Mouse (Mus musculus) common myeloid progenitor, adult 5-6 weeks (primary cell): ENCODE measurements around the gene Hfm1. TPM values are rescaled to one million over a fixed set of nuclear protein-coding genes. Genes with fewer than 3 reads are reported as not detected.

ENCODE experiments used
- ATAC-seq: replicated peaks from 2 replicates; pipeline ENCODE4 v1.8.0; 2016; ENCODE audit warnings: low read depth, mild to moderate bottlenecking, moderate TSS enrichment, inconsistent platforms; ENCODE audit not compliant: poor library complexity, severe bottlenecking
- total RNA-seq: library from RNA; stranded (forward); fragments of 200-1000, 187-1606 nt; gene quantifications from 2 replicates; pipeline ENCODE4 v1.2.3, GENCODE M21; 2017

Hfm1 gene
- 0.69 TPM in 1 of 2 replicates, not detected in the other for total RNA-seq

- ATAC-seq = peak; percentile 78
These were observed at the start of gene Hfm1 for GRCm38 (mm10) chr5:106925488-106926368. Gene Hfm1 (minus strand): TSS chr5:106926321.

- no peak for ATAC-seq
These were observed 47.8 kb upstream of the Hfm1 start for GRCm38 (mm10) chr5:106973883-106974282.

- ATAC-seq = no peak
These were observed 41.5 kb upstream of the Hfm1 start for GRCm38 (mm10) chr5:106967578-106967977.

GRCm38 (mm10) chr5:106966443-106966842 lies 40.3 kb upstream of the Hfm1 start:
- ATAC-seq = no peak

- peak; percentile 78 for ATAC-seq
These were observed 38.4 kb upstream of the Hfm1 start for GRCm38 (mm10) chr5:106964513-106965014.

GRCm38 (mm10) chr5:106963584-106964512 lies 37.7 kb upstream of the Hfm1 start, which contains the start of gene Cdc7:
Gene Cdc7 (plus strand): TSS chr5:106964322.
- ATAC-seq = peak; percentile 87

- no peak for ATAC-seq
These were observed 34.3 kb upstream of the Hfm1 start for GRCm38 (mm10) chr5:106960451-106960850.

GRCm38 (mm10) chr5:106959031-106959430 lies 32.9 kb upstream of the Hfm1 start:
- no peak for ATAC-seq

GRCm38 (mm10) chr5:106956467-106956866 lies 30.3 kb upstream of the Hfm1 start:
- ATAC-seq = no peak

- ATAC-seq = no peak
These were observed 22.6 kb upstream of the Hfm1 start for GRCm38 (mm10) chr5:106948683-106949082.

- no peak for ATAC-seq
These were observed 20.2 kb upstream of the Hfm1 start for GRCm38 (mm10) chr5:106946342-106946741.

- ATAC-seq = no peak
These were observed 1.9 kb upstream of the Hfm1 start for GRCm38 (mm10) chr5:106927996-106928395.

- no peak for ATAC-seq
These were observed 207 bp upstream of the Hfm1 start for GRCm38 (mm10) chr5:106926369-106926686.

GRCm38 (mm10) chr5:106919315-106919714 lies 6.8 kb downstream of the Hfm1 start:
- ATAC-seq = no peak

- peak; percentile 50; the same call in 1 of the 2 replicates for ATAC-seq
These were observed 29.2 kb downstream of the Hfm1 start for GRCm38 (mm10) chr5:106896879-106897278.

- peak; percentile 62 for ATAC-seq
These were observed 34.3 kb downstream of the Hfm1 start for GRCm38 (mm10) chr5:106891773-106892172.

- ATAC-seq = peak; percentile 82
These were observed 38.6 kb downstream of the Hfm1 start for GRCm38 (mm10) chr5:106887303-106888071.

- ATAC-seq = no peak
These were observed 40.6 kb downstream of the Hfm1 start for GRCm38 (mm10) chr5:106885517-106885916.

- peak; percentile 52; the same call in 1 of the 2 replicates for ATAC-seq
These were observed 49.7 kb downstream of the Hfm1 start for GRCm38 (mm10) chr5:106876438-106876837.

- peak; percentile 83 for ATAC-seq
These were observed 65.7 kb downstream of the Hfm1 start for GRCm38 (mm10) chr5:106860415-106860814.
